Mouse (Mus musculus) cerebellum, adult 8-10 months (tissue): ENCODE measurements at regions not wholly inside any gene's neighbourhood (a gene's known extent, or its start where the extent isn't known, plus 50 kb on each side); places are given as distances from the start of the nearest gene placed in this dataset.

Experiments
- DNase-seq: peaks from one replicate; pipeline ENCODE4 v3.0.0; 2022

GRCm38 (mm10) chr9:30308281-30308680 lies 118.6 kb upstream of the Snx19 start:
- no peak for DNase-seq

GRCm38 (mm10) chr9:30313360-30313759 lies 113.5 kb upstream of the Snx19 start:
- DNase-seq: no peak

GRCm38 (mm10) chr9:30314355-30315171 lies 112.3 kb upstream of the Snx19 start:
- DNase-seq: no peak

- DNase-seq: peak; percentile 49
Measured at GRCm38 (mm10) chr9:30315172-30315644, 111.7 kb upstream of the Snx19 start.

GRCm38 (mm10) chr9:30344866-30345265 lies 82.0 kb upstream of the Snx19 start:
- no peak for DNase-seq

GRCm38 (mm10) chr9:30353965-30354364 lies 72.9 kb upstream of the Snx19 start:
- no peak for DNase-seq

GRCm38 (mm10) chr9:30355642-30356041 lies 71.3 kb upstream of the Snx19 start:
- DNase-seq: no peak

GRCm38 (mm10) chr9:30369554-30370440 lies 57.1 kb upstream of the Snx19 start:
- DNase-seq: peak; percentile 36

- no peak for DNase-seq
Measured at GRCm38 (mm10) chr9:30370789-30371188, 56.1 kb upstream of the Snx19 start.

- DNase-seq: no peak
Measured at GRCm38 (mm10) chr9:30376908-30377307, 50.0 kb upstream of the Snx19 start.
